Comparison of ENCODE assay signal across 8 mouse cellular contexts in genomic region chr12:36157638-36158308, GRCm38 (mm10). TPM values are rescaled to one million over a fixed set of nuclear protein-coding genes. Genes with fewer than 3 reads are reported as not detected.
A peak's percentile ranks its signal among the peaks of the same experiment; 100 is the strongest.
DNase-seq lines count a peak whose midpoint lies in the region; ATAC-seq lines count a peak whose summit lies in the region.

TSS of gene Bzw2 (minus strand) at chr12:36158080.

- H3K27me3 ChIP-seq in heart, embryonic 13.5 days (replicated peaks) = no peaks in the 10 kb centered on the region
- no peaks in the 10 kb centered on the region for H3K27me3 ChIP-seq in liver, embryonic 12.5 days (replicated peaks)
- no peaks in the 10 kb centered on the region for H3K27me3 ChIP-seq in stomach, embryonic 14.5 days (ENCODE audit: control insufficient read depth, insufficient read depth, low read length)

- peak within 1 kb of the TSS; percentile 83 for H3K4me3 ChIP-seq in heart, embryonic 13.5 days
- peak within 1 kb of the TSS; percentile 74 for H3K4me3 ChIP-seq in liver, embryonic 12.5 days
- H3K4me3 ChIP-seq in stomach, embryonic 14.5 days (ENCODE audit: low read depth, low read length) = peak within 1 kb of the TSS; percentile 95

- no peaks in the 10 kb centered on the region for H3K9me3 ChIP-seq in heart, embryonic 13.5 days
- no peaks in the 10 kb centered on the region for H3K9me3 ChIP-seq in liver, embryonic 12.5 days (replicated peaks)
- no peaks in the 10 kb centered on the region for H3K9me3 ChIP-seq in stomach, embryonic 14.5 days (ENCODE audit: control insufficient read depth, low read depth, low read length)

- peaks cover 34% of the 10 kb centered on the region for H3K4me1 ChIP-seq in heart, embryonic 13.5 days
- H3K4me1 ChIP-seq in liver, embryonic 12.5 days = peaks cover 36% of the 10 kb centered on the region
- H3K4me1 ChIP-seq in stomach, embryonic 14.5 days (ENCODE audit: control insufficient read depth, insufficient read depth, low read length) = peaks cover 19% of the 10 kb centered on the region

- peaks cover 7% of the 10 kb centered on the region; the same call in 1 of the 2 replicates for H3K36me3 ChIP-seq in heart, embryonic 13.5 days
- H3K36me3 ChIP-seq in liver, embryonic 12.5 days = 0 out of 2 replicates have a peak, but pooled peaks cover 3% of the 10 kb centered on the region
- H3K36me3 ChIP-seq in stomach, embryonic 14.5 days (ENCODE audit: control insufficient read depth, insufficient read depth, low read length) = no peaks in the 10 kb centered on the region

- peak within 1 kb of the TSS; percentile 93 for H3K9ac ChIP-seq in heart, embryonic 13.5 days
- peak within 1 kb of the TSS; percentile 83 for H3K9ac ChIP-seq in liver, embryonic 12.5 days
- H3K9ac ChIP-seq in stomach, embryonic 14.5 days (replicated peaks; ENCODE audit: low read depth, low read length) = peak within 1 kb of the TSS; percentile 77

- DNase-seq in CD8-positive naive resting alpha-beta T cell, adult 2 months (ENCODE audit: low read depth in 2 of 2, low spot score in 2 of 2) = peak; percentile 72 to 74
- DNase-seq in c-Kit-negative CD71-positive TER-119-positive erythroid progenitor cells, embryonic 14.5 days (ENCODE audit: low read depth, low spot score) = peak; percentile 36
- DNase-seq in fibroblast of lung, adult 2 months (ENCODE audit: low read depth) = peak; percentile 66
- DNase-seq in kidney, postnatal 10 days = peak; percentile 84
- DNase-seq in naive thymus-derived CD4-positive, alpha-beta T cell, adult 2 months (ENCODE audit: low read depth) = peak; percentile 85

- H3K4me2 ChIP-seq in heart, embryonic 13.5 days = peak within 1 kb of the TSS; percentile 75
- peak within 1 kb of the TSS; percentile 89 for H3K4me2 ChIP-seq in liver, embryonic 12.5 days
- peak within 1 kb of the TSS; percentile 72 for H3K4me2 ChIP-seq in stomach, embryonic 14.5 days (replicated peaks; ENCODE audit: low read depth, low read length)

- ATAC-seq in heart, embryonic 13.5 days (ENCODE audit: extremely low read depth, insufficient number of reproducible peaks, low FRiP score, low TSS enrichment) = 0 out of 2 replicates have a peak, but pooled peaks have one; percentile 12
- peak; percentile 26 for ATAC-seq in liver, embryonic 12.5 days
- peak; percentile 29; the same call in 1 of the 2 replicates for ATAC-seq in stomach, embryonic 14.5 days (ENCODE audit: insufficient number of reproducible peaks, insufficient read depth, low FRiP score, low read depth)

- WGBS in heart, embryonic 13.5 days = 2% methylated on average over 26 of the region's 26 CpGs
- WGBS in liver, embryonic 12.5 days (ENCODE audit: insufficient replicate concordance) = 2% methylated on average over 26 of the region's 26 CpGs
- WGBS in stomach, embryonic 14.5 days = under 1% methylated on average over 26 of the region's 26 CpGs

- H3K27ac ChIP-seq in heart, embryonic 13.5 days (replicated peaks) = peak within 1 kb of the TSS; percentile 93
- H3K27ac ChIP-seq in liver, embryonic 12.5 days = peak within 1 kb of the TSS; percentile 85
- peak within 1 kb of the TSS; percentile 88 for H3K27ac ChIP-seq in stomach, embryonic 14.5 days (ENCODE audit: low read length)

RNA-seq across cellular contexts. Expression of gene Bzw2, which starts in this region (rescaled TPM):
- polyA plus RNA-seq in heart, embryonic 13.5 days (2015; fragmentation: Nextera tagmentation; extraction: Ambion mirVana) = 201 and 202 TPM in 2 replicates
- polyA plus RNA-seq in liver, embryonic 12.5 days (2016; fragmentation: Nextera tagmentation; extraction: Ambion mirVana) = 99.4 and 103 TPM in 2 replicates
- 228 and 255 TPM in 2 replicates for polyA plus RNA-seq in stomach, embryonic 14.5 days (2014; fragmentation: Nextera tagmentation; extraction: Ambion mirVana)

Comparison
In these comparisons a context has a peak if more than half of its experiments do, and no peak if none do; other contexts are left out.
1. Peak in every context shown above with its lines: DNase-seq, ATAC-seq, H3K4me3 ChIP-seq and H3K27ac ChIP-seq.